Mouse (Mus musculus): ENCODE measurements around the gene Rpgr.

The Rpgr gene

GRCm38 (mm10) chrX:10216410-10216949 lies at the start of gene Rpgr:
Rpgr (minus strand) TSS chrX:10216920.
- peak; percentile 95 for DNase-seq

- no peak for DNase-seq
Measured at GRCm38 (mm10) chrX:10258260-10258659, 41.5 kb upstream of the Rpgr start.

- DNase-seq: no peak
Measured at GRCm38 (mm10) chrX:10257774-10258173, 41.1 kb upstream of the Rpgr start.

- DNase-seq: peak; percentile 23
Measured at GRCm38 (mm10) chrX:10251852-10252504, 35.3 kb upstream of the Rpgr start, which contains the start of gene Otc. Otc (plus strand) TSS chrX:10252305.

- no peak for DNase-seq
Measured at GRCm38 (mm10) chrX:10251357-10251756, 34.6 kb upstream of the Rpgr start.

GRCm38 (mm10) chrX:10243916-10244315 lies 27.2 kb upstream of the Rpgr start:
- DNase-seq: no peak

- no peak for DNase-seq
Measured at GRCm38 (mm10) chrX:10239515-10239914, 22.8 kb upstream of the Rpgr start.

- no peak for DNase-seq
Measured at GRCm38 (mm10) chrX:10234617-10235016, 17.9 kb upstream of the Rpgr start.

- peak; percentile 20 for DNase-seq
Measured at GRCm38 (mm10) chrX:10233051-10233450, 16.3 kb upstream of the Rpgr start.

GRCm38 (mm10) chrX:10219281-10219680 lies 2.6 kb upstream of the Rpgr start:
- DNase-seq: peak; percentile 20

- peak; percentile 73 for DNase-seq
Measured at GRCm38 (mm10) chrX:10215972-10216371, 748 bp downstream of the Rpgr start.

- DNase-seq: no peak
Measured at GRCm38 (mm10) chrX:10205937-10206336, 10.8 kb downstream of the Rpgr start.

- DNase-seq: peak; percentile 56
Measured at GRCm38 (mm10) chrX:10201289-10201688, 15.4 kb downstream of the Rpgr start.

GRCm38 (mm10) chrX:10152390-10152789 lies 64.3 kb downstream of the Rpgr start:
- no peak for DNase-seq

GRCm38 (mm10) chrX:10117065-10117719 lies 99.5 kb downstream of the Rpgr start, which contains the start of gene Srpx:
Srpx (minus strand) TSS chrX:10117709.
- peak; percentile 43 for DNase-seq

GRCm38 (mm10) chrX:10115780-10116179 lies 100.9 kb downstream of the Rpgr start:
- no peak for DNase-seq

GRCm38 (mm10) chrX:10110736-10111135 lies 106.0 kb downstream of the Rpgr start:
- no peak for DNase-seq

GRCm38 (mm10) chrX:10108558-10108957 lies 108.2 kb downstream of the Rpgr start:
- no peak for DNase-seq

GRCm38 (mm10) chrX:10105475-10105874 lies 111.2 kb downstream of the Rpgr start:
- DNase-seq: no peak

GRCm38 (mm10) chrX:10102739-10103138 lies 114.0 kb downstream of the Rpgr start:
- no peak for DNase-seq

- no peak for DNase-seq
Measured at GRCm38 (mm10) chrX:10095797-10096196, 120.9 kb downstream of the Rpgr start.

- DNase-seq: no peak
Measured at GRCm38 (mm10) chrX:10080385-10080784, 136.3 kb downstream of the Rpgr start.

GRCm38 (mm10) chrX:10079981-10080380 lies 136.7 kb downstream of the Rpgr start:
- DNase-seq: no peak

- no peak for DNase-seq
Measured at GRCm38 (mm10) chrX:10073966-10074365, 142.8 kb downstream of the Rpgr start.

All from retina, postnatal 1 day (tissue).